Mouse (Mus musculus) stomach, postnatal 0 days (tissue): Measurements from ENCODE around the gene Gm11011.

ENCODE experiments used
- CTCF ChIP-seq: IDR thresholded peaks from 2 replicates; pipeline ENCODE4 v1.5.1; 2016; ENCODE audit warnings: antibody characterized with exemption, low read depth, mild to moderate bottlenecking, moderate library complexity
- EP300 ChIP-seq: optimal IDR thresholded peaks from 2 replicates; pipeline ENCODE3; 2016; ENCODE audit warnings: antibody characterized with exemption

DNA sequence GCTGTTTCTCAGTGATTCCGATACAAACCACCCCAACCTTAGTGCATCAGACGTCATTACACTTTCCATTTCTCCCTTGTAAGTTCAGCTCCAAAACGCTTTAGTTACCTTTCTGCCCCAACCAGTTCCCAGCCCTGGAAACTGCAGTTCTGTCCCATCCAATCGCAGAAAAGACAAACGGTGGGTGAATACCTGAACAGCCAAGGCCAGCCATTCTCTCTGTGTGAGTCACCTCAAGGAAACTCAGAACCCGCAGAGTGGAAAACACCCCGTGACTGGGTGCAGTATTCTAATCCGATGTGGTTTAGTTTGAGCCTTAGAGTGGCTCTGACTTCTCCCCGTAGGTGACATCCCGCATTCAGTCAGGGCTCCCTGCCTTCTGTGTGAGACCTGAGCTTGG, 2.2 kb upstream of the Gm11011 start:
- TF ChIP-seq CTCF (no peak), EP300 (no peak)
